Mouse (Mus musculus): Measurements from ENCODE around the gene Cdkn1c. TPM values are rescaled to one million over a fixed set of nuclear protein-coding genes. Genes with fewer than 3 reads are reported as not detected.

The Cdkn1c gene
- total RNA-seq (2021): 10 to 100 TPM; 10.3 to 10.7 TPM
- long read RNA-seq, experiment 1, transcript Cdkn1c-205 (3 exons, 667 nt): major isoform, 6 of 17 reads
- long read RNA-seq, experiment 1, partial matches to known transcripts: 1 of 17 reads
- long read RNA-seq, experiment 1, other reads (novel, unspliced or antisense): 3 of 17 reads
- long read RNA-seq, experiment 2, partial matches to known transcripts: 0 of 10 reads
- long read RNA-seq, experiment 2, other reads (novel, unspliced or antisense): 6 of 10 reads

DNA sequence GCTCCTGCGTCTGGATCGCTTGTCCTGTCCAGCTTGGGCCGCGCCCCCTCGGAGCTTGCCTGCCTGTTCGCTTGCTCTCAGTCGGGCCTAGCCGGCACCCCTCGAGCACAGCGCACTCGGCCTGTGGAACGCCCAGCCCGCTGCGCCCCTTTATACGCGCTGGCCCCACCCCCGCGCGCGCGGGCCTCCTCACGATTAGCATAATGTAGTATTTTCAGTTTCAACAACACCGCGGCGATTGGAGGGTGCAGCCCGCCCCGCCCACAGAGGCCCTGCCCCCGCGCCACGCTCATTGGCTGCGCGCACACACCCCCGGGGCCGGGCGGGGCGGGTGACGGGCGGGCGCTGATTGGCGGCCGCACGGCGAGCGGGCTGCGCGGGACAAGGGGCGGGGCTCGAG lies at the start of gene Cdkn1c:
Gene Cdkn1c, minus strand, starts transcription at position 177 of the 400 bp plus-strand sequence.
- H3K27ac ChIP-seq: no peak within 1 kb of the TSS
- TF ChIP-seq CTCF (IDR thresholded peaks at IDR 0.05): no peak
- intact Hi-C loops (cut with DNase I): loop anchor here (5.0 to 10.0 kb wide), 3 partner anchors 159 to 566 kb away; partner anchors contain the start of gene Tspan32
- peak within 1 kb of the TSS; percentile 40 for H3K4me3 ChIP-seq
- peak; percentile 75 to 82 for DNase-seq (ENCODE audit: extremely low spot score in 1 of 2, low spot score in 2 of 2)

DNA sequence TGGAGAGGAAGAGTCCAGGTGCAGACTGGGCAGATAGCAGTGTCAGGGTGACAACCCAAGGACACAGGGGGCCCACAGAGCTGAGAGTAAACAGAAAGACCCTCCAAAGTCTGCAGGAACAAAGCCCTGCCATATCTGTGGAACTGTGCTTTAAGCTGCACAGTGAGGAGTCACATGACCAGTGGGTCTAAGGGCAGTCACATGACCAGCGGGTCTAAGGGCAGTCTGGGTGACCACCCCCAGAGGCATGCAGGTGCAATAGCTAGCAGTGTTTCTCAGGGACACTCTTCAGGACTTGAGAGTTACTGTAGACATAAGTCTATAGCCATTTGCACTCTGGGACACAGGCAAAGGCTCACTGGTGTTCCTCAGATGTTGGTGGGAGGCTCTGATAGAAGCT lies 48.7 kb upstream of the Cdkn1c start:
- Histone ChIP-seq H3K27ac (no peak overlapping the region), H3K4me3 (no peak overlapping the region)
- intact Hi-C loops (cut with DNase I): no loop called here
- TF ChIP-seq CTCF (IDR thresholded peaks at IDR 0.05): no peak
- no peak for DNase-seq (ENCODE audit: extremely low spot score in 1 of 2, low spot score in 2 of 2)

- peak; percentile 31 to 42 for DNase-seq (ENCODE audit: extremely low spot score in 1 of 2, low spot score in 2 of 2)
- intact Hi-C loops (cut with DNase I): loop anchor here (1.0 kb wide), 1 partner anchor 26 kb away; no protein-coding TSS in a partner anchor
- TF ChIP-seq CTCF (IDR thresholded peaks at IDR 0.05): peak; percentile 82
- H3K27ac ChIP-seq: no peak overlapping the region
- no peak overlapping the region for H3K4me3 ChIP-seq
Measured at GRCm38 (mm10) chr7:143506675-143507074, 45.8 kb upstream of the Cdkn1c start.

GRCm38 (mm10) chr7:143506271-143506670 lies 45.4 kb upstream of the Cdkn1c start:
- H3K4me3 ChIP-seq: no peak overlapping the region
- DNase-seq (ENCODE audit: extremely low spot score in 1 of 2, low spot score in 2 of 2): no peak
- H3K27ac ChIP-seq: no peak overlapping the region
- intact Hi-C loops (cut with DNase I): loop anchor here (1.0 kb wide), 1 partner anchor 26 kb away; no protein-coding TSS in a partner anchor
- TF ChIP-seq CTCF (IDR thresholded peaks at IDR 0.05): no peak

DNA sequence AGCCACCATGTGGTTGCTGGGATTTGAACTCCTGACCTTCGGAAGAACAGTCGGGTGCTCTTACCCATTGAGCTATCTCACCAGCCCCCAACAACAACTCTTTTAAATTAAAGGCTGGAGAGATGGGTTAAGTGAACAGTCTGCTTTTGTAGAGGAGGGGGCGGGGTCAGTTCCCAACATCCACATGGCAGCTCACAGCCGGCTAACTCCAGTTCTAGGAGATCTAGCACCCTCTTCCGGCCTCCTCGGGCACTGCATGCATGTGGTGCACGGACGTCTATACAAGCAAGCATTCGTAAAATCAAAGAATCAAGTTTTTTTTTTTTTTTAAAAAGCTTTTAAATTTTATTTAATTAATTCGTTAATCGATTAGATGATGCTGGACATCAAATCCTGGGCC lies 45.0 kb upstream of the Cdkn1c start:
- peak; percentile 52 to 68 for DNase-seq (ENCODE audit: extremely low spot score in 1 of 2, low spot score in 2 of 2)
- Histone ChIP-seq H3K4me3 (no peak overlapping the region), H3K27ac (no peak overlapping the region)
- intact Hi-C loops (cut with DNase I): loop anchor here (1.0 kb wide), 1 partner anchor 26 kb away; no protein-coding TSS in a partner anchor
- TF ChIP-seq CTCF (IDR thresholded peaks at IDR 0.05): peak; percentile 65

GRCm38 (mm10) chr7:143505411-143505810 lies 44.6 kb upstream of the Cdkn1c start:
- intact Hi-C loops (cut with DNase I): no loop called here
- Histone ChIP-seq H3K27ac (no peak overlapping the region), H3K4me3 (no peak overlapping the region)
- TF ChIP-seq CTCF (IDR thresholded peaks at IDR 0.05): no peak
- DNase-seq (ENCODE audit: extremely low spot score in 1 of 2, low spot score in 2 of 2): no peak

- no peak for TF ChIP-seq CTCF (IDR thresholded peaks at IDR 0.05)
- DNase-seq (ENCODE audit: extremely low spot score in 1 of 2, low spot score in 2 of 2): no peak
- H3K27ac ChIP-seq: no peak overlapping the region
- intact Hi-C loops (cut with DNase I): no loop called here
- no peak overlapping the region for H3K4me3 ChIP-seq
Measured at GRCm38 (mm10) chr7:143503926-143504325, 43.1 kb upstream of the Cdkn1c start.

DNA sequence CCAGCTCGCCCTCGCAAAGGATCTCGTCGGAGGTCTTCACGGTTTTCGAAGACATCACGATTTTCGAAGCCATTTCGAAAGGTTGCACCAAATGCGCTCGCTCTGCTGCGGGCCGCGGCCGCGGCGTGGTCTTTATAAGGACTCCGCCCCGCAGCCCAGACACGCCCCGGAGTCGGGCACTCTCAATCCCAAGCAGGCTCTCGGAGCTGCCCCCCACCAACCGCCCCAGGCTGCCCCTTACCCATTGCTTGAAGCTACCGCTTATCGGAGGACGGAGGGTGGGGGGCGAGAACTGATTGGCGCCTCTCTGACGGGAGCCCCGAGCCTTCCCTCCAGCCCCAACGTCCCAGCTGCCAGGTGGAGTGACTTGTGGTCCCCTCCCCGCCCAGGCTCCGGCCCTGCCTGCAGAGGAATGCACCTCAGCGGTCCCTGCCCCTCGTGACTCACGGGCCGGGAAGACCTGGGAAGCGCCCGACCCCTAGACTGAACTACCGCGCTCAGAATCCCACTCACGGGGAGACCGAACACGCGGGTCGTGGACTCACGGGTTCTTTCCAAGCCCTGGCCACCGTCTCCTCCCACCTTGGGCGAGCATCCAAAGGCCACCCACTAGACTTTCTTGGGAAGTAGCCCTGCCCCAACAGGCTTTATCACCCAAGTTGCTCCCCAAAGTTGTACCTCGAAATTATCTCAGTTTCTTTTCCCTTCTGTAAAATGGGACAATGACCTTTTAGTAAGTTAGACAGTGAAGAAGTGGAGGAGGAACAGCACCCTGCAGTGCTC lies 41.8 kb upstream of the Cdkn1c start, which contains the start of gene Phlda2:
Gene Phlda2, minus strand, starts transcription at position 733 of the 783 bp plus-strand sequence.
- intact Hi-C loops (cut with DNase I): no loop called here
- Histone ChIP-seq H3K27ac (no peak within 1 kb of the TSS), H3K4me3 (peak within 1 kb of the TSS; percentile 38)
- DNase-seq (ENCODE audit: extremely low spot score in 1 of 2, low spot score in 2 of 2): no peak
- no peak for TF ChIP-seq CTCF (IDR thresholded peaks at IDR 0.05)

DNA sequence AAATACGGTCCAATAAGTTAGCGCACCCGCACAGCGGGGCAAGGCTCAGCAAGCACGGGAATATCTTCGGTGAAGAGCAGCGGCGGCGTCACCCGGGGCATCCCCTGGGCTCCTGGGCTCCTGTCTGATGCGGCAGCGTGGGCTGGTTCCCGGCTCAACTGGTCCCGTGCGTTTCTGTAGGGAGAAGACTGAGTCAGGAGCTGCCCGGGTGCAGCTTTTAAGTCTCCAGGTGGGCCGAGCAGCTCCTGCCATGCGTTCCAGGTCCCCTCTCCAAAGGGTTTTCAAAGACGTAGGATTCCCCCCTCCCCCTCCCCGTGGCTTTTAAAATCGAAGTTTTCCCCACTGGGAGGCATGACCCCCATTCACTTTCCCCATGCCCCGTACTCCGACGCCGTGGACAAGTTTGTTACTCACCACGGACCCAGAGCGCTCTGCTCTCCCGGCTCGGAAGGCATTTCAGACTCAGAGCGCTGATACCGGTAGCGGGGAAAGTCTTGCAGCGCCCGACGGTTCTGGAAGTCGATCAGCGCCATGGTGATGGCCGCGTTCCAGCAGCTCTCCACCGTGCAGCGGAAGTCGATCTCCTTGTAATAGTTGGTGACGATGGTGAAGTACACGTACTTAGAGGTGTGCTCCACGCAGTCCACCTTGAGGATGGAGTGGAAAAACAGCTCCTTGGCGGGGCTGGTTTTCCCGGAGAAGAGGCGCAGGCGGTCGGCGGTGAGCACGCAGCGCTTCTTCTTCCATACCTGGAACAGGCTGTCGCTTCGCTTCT lies 41.0 kb upstream of the Cdkn1c start:
- intact Hi-C loops (cut with DNase I): no loop called here

DNA sequence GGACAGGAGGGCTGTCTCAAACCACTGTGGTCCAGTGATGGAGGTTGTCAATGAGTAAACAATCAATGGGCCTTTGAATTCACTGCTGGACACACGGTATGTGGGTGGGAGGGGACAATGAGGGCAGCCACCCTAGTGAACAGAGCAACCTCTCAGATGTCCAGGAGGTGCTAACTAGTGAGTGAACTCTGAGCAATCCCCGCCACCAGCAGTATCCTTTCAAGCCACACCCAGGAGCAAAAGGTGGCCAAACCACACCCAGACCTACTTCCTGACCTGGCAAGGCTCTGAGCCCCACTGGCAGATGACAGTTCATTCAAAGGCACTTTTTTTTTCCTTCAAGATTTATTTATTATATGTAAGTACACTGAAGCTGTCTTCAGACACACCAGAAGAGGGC lies 40.1 kb upstream of the Cdkn1c start:
- intact Hi-C loops (cut with DNase I): no loop called here

More for the DNA sequence above, 41.0 kb upstream of the Cdkn1c start:
- Histone ChIP-seq H3K4me3 (peak overlapping the region; percentile 38), H3K27ac (no peak overlapping the region)
- TF ChIP-seq CTCF (IDR thresholded peaks at IDR 0.05): no peak
- DNase-seq (ENCODE audit: extremely low spot score in 1 of 2, low spot score in 2 of 2): peak; percentile 19 to 32

DNA sequence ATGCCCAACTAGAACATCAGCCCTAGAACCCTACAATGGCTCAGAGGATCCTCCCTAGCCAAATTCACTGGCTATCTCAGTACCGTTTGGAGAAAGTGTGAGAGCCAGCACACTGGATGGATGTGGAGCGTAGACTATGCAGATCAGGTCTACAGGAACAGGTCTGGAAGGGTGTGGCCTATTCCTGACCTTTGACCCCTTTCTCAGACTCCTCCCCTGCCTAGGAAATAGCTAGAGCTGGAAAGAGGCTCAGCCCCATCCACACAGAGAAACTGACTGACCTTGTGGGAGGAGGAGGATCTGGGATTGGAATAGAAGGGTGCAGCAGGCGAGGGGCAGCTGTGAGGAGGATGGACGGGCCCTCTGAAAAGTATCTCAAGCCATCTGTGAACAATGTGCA lies 37.7 kb upstream of the Cdkn1c start:
- Histone ChIP-seq H3K27ac (no peak overlapping the region), H3K4me3 (no peak overlapping the region)
- intact Hi-C loops (cut with DNase I): no loop called here
- no peak for DNase-seq (ENCODE audit: extremely low spot score in 1 of 2, low spot score in 2 of 2)
- no peak for TF ChIP-seq CTCF (IDR thresholded peaks at IDR 0.05)

More for the DNA sequence above, 40.1 kb upstream of the Cdkn1c start:
- Histone ChIP-seq H3K4me3 (no peak overlapping the region), H3K27ac (no peak overlapping the region)
- no peak for DNase-seq (ENCODE audit: extremely low spot score in 1 of 2, low spot score in 2 of 2)
- no peak for TF ChIP-seq CTCF (IDR thresholded peaks at IDR 0.05)

All from left cerebral cortex, adult 2 months (tissue).